Mouse (Mus musculus) mesoderm, embryonic 11.5 days (tissue): Measurements from ENCODE around the gene Slc35b2.
A peak's percentile ranks its signal among the peaks of the same experiment; 100 is the strongest.

ENCODE experiments used
- DNase-seq: peaks from one replicate; pipeline ENCODE4 v3.0.0-alpha.2; 2012; ENCODE audit warnings: low read depth, low spot score

Slc35b2 gene

DNA sequence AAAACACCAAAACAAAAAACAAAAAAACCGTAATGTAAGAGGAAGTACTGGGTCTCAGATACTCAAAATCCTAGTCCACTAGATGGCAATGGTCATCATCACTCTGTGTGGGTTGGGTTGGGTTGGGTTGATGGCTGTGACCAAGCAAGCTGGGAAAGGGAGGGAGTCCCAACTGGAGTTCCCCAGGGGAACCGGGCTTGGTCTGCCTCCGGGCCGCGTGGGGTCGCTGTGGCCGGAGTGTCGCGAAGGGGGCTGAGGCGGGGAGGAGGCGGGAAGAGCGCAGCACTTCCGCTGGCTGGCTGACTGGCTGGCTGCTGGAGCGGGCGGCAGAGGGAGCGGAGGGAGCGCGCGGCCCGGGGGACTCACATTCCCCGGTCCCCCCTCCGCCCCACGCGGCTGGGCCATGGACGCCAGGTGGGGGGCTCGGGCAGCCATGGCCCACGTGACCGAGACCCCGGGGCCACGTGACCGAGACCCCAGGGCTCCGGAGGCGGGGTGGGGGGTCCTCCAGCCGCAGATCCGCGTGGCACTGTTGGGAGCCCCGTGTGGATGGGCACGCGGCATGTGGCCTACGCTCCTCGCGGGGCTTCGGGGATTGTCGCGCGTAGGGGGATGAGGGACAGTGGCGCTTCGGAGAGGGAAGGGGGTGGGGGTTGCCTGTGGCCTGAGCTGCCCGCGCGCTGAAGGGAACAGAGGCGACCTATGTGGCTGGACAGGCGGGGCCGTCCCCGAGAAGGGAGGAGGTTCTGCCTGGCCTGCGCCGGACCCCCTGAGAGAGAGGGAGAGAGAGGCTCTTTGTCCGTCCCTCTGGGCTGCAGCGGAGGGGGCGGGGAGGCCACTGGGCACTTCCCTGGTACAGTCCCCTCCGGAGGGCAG, at the start of gene Slc35b2:
Gene Slc35b2, plus strand, starts transcription at position 220 of the 876 bp plus-strand sequence.
- DNase-seq, result peak; percentile 94

DNA sequence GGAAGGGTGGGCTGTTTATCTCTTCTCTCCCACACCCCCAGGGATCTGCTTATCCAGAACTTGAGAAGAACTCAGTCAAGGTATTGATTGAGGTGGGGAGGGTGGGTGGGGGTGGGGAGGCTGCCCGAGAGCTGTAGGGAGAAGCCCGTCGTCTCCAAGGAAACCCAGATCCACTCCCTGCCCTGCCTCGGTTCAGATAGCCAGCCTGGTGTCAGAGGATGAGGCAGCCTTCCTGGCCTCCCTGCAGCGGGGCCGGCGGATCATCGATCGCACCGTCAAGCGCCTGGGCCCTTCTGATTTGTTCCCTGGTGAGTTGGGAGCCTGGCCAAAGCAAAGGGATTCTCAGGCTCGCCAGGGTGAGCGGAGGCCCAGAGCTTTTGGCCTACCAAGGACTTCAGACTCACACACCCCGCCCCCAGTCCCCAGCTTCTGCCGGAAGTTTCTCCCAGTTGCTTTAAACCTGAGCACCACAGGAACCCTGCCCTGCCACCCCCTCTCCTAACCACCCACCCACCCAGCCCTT, 48.4 kb upstream of the Slc35b2 start:
- no peak for DNase-seq

GRCm38 (mm10) chr17:45515806-45516205, 47.9 kb upstream of the Slc35b2 start:
- DNase-seq, result no peak

DNA sequence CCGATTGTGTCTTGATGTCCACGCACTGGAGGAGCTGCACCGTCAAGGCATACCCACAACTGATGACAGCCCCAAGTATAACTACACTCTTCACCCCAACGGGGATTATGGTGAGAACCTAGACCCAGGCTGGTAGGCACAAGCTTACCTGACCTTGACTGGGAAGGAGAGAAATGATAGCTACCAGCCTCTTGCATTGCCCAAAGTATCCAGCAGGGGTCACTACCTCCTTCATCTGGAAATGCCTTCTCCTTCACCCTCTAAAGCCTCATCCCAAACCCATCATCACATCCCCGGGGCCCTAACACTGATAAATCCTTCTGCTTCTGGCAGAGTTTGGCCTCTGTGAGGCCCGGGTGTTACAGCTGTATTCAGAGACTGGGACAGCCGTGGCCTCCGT, 47.2 kb upstream of the Slc35b2 start:
- peak; percentile 78 for DNase-seq

DNA sequence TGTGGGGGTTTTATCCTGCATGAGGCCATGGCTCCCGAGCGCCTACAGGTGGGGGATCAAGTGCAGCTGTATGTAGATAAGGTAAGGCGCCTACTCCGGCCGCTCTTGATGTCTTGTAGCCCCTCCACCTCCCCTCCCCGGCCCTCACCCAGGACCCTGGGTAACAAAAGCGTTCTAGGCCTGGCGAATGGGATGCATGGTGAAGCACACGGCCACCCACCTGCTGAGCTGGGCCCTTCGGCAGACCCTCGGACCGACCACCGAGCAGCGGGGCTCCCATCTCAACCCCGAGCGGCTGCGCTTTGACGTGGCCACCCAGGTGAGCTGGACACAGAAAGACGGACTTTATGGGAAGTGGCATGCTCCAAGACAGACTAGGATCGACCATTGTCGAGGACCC, 46.5 kb upstream of the Slc35b2 start:
- no peak for DNase-seq

GRCm38 (mm10) chr17:45517549-45518215, 46.0 kb upstream of the Slc35b2 start:
- DNase-seq, result no peak

DNA sequence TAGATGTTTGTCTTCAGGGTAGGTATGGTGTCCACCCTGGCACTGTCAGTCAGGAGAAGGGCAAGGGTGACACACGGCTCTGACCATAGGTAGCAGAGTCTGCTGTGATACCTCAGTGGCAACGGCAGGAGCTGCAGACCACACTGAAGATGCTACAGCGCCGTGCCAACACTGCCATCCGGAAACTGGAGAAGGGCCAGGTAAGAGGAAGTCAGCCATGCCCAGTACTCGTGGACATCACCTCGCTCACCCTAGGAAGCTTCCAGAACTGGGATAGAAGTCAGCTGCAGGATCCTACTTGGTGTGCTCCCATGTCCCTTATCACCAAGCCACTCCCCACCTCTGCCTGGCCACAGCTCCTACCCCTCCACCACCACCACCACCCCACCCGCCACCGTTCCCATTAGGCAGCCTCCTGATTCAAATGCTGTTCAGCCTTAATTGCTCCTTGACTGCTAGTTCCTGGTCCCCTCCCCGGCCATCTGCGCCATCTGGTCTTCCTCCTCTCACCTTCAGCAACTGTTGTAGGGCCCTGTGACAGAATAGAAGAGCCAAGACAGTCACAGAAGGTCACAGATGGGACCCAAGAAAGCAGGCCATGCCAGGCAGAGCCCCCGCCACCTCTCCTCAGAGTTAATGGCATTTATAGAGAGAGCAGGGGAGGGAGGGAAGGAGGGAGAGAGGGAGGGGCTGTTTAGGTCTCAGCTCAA, 44.8 kb upstream of the Slc35b2 start:
- no peak for DNase-seq

DNA sequence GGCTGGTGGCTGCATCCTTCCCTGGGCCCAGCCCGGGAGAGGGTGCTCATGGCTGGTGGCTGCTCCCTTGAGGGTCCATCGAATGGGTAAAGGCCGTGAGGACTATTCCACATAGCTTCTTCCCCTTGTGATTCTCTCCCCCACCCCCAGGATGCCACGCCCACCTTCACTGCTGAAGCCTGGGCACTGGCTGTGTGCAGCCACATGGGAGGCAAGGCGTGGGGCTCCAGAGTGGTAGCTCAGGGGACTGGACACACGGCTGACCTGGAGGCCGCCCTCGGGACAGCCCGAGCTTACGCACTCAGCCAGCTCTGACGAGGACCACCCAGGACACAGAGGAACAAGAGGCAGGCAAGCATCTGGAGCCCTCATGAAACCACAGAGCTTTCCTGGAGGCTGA, 43.5 kb upstream of the Slc35b2 start:
- no peak for DNase-seq

GRCm38 (mm10) chr17:45523263-45523662, 40.4 kb upstream of the Slc35b2 start, which contains the start of gene Tcte1:
Gene Tcte1, plus strand, starts transcription at chr17:45523434.
- peak; percentile 78 for DNase-seq

DNA sequence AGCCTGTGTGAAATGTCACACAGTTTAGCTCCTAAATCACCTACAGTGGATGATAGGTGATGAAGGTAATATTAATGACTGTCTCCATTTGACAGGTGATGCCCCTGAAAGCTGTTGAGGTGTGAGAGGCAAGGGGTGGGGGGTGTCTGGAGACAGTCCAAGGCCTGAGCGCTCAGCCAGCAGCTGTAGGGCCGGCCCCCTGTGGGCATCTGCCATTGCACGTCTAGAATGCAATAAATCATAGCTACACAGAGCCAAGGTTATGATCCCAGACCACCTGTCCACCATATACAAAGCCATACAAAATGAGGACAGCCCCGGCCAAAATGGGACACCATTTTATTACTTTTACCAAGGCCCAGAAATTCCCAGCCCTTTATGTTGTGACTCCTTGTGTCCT, 38.7 kb upstream of the Slc35b2 start:
- DNase-seq, result no peak

- no peak for DNase-seq
These were observed 37.1 kb upstream of the Slc35b2 start for GRCm38 (mm10) chr17:45526571-45526970.

DNA sequence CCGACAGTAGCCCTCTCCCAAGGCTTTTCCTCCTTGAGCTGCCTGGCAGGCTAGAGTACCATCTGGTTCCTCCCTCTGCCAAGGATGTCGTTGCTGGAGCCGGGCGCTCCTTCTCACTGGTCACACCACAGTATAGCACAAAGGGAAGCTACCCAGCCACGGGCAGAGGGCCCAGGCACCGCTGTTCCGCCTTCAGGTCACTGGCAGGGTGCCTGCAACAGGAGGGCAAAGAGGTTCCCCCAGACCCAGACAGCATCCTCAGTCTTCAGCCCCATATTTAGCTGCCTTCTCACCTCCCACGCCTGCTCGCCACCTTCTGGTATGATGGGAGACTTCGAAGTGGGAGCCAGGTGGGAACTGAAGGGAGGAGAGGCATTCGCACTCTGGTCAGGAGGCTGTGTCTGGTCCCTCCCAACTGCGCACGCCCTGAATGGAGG, 33.3 kb upstream of the Slc35b2 start:
- DNase-seq, result no peak

DNA sequence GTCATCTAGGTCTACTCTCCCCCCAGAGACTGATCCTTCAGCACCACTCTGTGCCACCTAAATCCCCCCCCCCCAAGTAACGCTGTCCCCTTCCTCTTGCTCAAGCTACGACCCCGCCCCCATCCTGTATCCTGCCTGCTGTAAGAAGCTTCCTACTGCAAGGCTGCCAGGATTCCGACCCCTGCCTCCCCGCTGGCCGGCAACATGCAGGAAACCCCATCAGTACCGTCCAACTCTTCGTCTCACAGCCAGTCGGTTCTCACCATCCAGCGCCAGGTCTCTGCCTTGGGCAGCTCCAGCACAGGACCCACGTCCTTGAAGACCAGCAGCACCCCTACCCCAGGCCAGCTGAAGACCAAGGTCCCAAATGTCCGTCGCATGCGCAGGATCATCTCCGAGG, 30.8 kb upstream of the Slc35b2 start:
- DNase-seq, result no peak

DNA sequence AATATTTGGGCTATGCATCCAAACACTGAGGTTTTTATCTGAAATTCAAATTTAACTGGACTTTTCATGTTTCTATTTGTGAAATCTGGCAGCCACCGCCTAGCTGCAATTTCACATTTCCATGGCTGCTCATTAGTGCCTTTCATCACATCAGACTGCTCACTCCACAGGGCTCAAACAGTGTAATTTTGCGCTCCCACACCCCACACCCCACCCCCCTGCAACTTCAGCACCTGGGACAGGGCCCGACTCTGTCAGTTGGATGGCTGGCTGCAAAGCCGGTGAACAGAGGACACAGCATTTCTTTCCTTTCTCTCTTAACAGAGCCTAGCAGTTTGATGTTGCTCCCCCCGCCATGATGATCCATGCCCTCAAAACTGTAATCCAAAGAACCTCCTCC, 27.4 kb upstream of the Slc35b2 start:
- no peak for DNase-seq

GRCm38 (mm10) chr17:45538394-45538793, 25.3 kb upstream of the Slc35b2 start:
- DNase-seq, result no peak

- DNase-seq, result no peak
These were observed 24.0 kb upstream of the Slc35b2 start for GRCm38 (mm10) chr17:45539664-45540063.

DNA sequence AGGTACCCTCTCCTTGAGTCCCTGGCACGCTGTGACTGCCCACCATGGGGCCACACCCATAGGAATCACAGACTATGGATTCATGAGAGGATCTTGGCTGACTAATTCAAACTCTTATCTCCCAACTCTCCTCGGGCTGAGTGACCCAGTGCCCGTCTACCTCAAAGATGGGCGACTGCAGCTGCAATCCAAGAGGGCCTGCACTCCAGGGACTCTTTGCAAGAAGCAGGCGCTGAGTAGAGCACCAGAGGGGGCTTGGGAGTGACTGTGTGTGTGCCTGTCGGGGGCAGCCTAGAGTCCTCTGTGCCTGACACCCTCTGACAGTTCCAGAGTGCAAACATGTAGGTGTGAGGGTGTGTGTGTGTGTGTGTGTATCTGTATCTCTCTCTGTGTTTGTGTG, 21.5 kb upstream of the Slc35b2 start:
- no peak for DNase-seq

DNA sequence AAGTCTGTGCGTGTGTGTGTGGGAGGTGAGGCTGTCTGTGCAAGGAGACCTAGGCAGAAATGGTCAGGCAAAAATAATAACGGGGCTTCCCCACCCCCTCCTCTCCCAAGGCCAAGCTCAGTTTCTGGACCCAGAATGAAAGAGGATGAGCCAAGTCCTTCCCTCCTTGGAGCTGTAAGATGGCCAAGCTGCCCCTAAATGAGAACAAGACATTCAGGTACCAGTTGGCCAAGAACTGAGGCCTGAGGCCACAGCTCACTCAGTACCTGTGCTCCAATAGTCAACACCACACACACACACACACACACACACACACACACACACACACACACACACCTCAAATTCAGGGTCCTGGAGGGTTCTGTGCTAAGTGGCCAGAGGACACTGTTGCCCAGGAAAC, 21.0 kb upstream of the Slc35b2 start:
- no peak for DNase-seq

DNA sequence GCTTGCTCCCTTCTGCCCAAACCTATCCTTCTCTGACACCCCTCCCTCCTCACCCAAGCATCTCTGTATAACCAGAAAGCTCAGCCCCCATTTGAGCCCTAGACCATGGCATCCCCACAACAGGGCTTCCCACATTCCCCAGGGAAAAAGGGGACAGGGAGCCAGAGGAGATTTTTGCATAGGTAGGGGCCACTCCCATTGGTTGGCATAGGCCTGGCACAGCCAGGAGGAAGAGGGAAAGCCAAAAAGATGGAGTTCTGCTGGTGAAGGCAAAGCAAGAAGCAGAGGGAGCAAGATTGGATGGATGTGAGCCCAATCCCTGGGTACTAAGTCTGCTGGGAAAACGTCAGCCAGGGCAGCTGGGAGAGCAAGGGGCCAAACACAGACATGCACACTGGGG, 20.6 kb upstream of the Slc35b2 start:
- DNase-seq, result no peak

DNA sequence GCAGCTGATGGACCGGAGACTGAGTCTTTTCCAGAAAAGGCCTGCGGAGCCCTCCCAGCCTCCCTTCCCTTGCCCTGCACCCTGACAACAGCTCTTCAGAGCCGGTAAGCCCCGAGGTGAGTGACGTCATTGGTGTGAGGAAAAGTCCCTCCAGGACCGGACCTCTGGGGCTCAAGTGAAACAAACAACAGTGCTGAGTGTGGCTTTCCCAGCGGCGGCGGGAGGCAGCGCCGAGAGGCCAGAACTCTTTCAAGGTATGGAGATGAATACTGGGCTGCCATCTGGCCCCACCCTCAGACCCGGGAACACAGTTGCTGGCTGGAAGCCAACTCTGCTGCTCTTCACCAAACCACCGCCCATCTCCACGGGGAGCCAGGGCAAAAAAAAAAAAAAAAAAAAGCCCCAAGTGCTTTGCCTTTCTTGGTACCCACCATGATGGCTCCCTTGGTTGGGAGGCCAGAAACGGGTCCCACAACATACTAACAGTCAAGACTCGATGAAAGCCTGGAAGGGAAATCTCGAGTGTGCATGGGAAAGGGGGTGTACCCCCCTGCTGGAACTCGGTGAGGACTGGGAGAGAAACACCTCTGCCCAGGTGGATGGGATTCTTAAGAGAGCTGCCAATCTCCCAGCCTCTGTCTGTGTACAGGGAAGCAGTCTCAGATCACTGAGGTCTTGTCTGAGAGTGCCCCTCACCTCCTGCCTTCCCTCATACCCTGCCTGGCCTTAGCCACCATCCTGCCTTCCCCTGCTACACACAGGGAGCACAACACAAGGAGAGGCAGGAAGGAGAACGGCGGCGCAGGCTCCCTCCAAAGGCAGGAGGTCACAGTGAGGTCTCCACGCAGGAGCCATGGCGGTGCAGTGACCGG, 19.4 kb upstream of the Slc35b2 start:
- DNase-seq, result no peak

GRCm38 (mm10) chr17:45544873-45545277, 18.8 kb upstream of the Slc35b2 start:
- DNase-seq, result no peak
